Mouse (Mus musculus): ENCODE measurements around the gene Mymx. TPM values are rescaled to one million over a fixed set of nuclear protein-coding genes. Genes with fewer than 3 reads are reported as not detected.

The Mymx gene
- polyA plus RNA-seq, 1 experiment from 2014 or later: 22.9 TPM

- Histone ChIP-seq H3K27me3 (no peaks in the 10 kb centered on the region), H3K27ac (peak overlapping the region; percentile 89), H3K36me3 (peaks cover 41% of the 10 kb centered on the region), H3K9me3 (no peaks in the 10 kb centered on the region), H3K4me1 (peaks cover 42% of the 10 kb centered on the region), H3K9ac (no peak overlapping the region), H3K4me2 (0 out of 2 replicates have a peak overlapping the region, but pooled peaks have one; percentile 14), H3K4me3 (no peak overlapping the region; the same call in 1 of the 2 replicates)
- 34% methylated on average over 14 of the region's 14 CpGs for WGBS
- peak; percentile 53; the same call in 1 of the 2 replicates for ATAC-seq (ENCODE audit: insufficient number of reproducible peaks, low FRiP score, low TSS enrichment, low read depth)
Observed at GRCm38 (mm10) chr17:45584939-45585678, 16.8 kb downstream of the Mymx start.

- Histone ChIP-seq H3K36me3 (peaks cover 33% of the 10 kb centered on the region), H3K4me3 (no peak overlapping the region; the same call in 1 of the 2 replicates), H3K4me2 (peak overlapping the region; percentile 14; the same call in 1 of the 2 replicates), H3K27me3 (no peaks in the 10 kb centered on the region), H3K9ac (no peak overlapping the region), H3K9me3 (no peaks in the 10 kb centered on the region), H3K4me1 (peaks cover 45% of the 10 kb centered on the region), H3K27ac (peak overlapping the region; percentile 89)
- peak; percentile 78 for ATAC-seq (ENCODE audit: insufficient number of reproducible peaks, low FRiP score, low TSS enrichment, low read depth)
- 35% methylated on average over 12 of the region's 12 CpGs for WGBS
Observed at GRCm38 (mm10) chr17:45584096-45584896, 17.6 kb downstream of the Mymx start.

- Histone ChIP-seq H3K4me3 (no peak overlapping the region), H3K4me2 (no peak overlapping the region), H3K27me3 (no peaks in the 10 kb centered on the region), H3K9ac (no peak overlapping the region), H3K4me1 (peaks cover 48% of the 10 kb centered on the region), H3K36me3 (peaks cover 21% of the 10 kb centered on the region), H3K9me3 (no peaks in the 10 kb centered on the region), H3K27ac (0 out of 2 replicates have a peak overlapping the region, but pooled peaks have one; percentile 89)
- no peak for ATAC-seq (ENCODE audit: insufficient number of reproducible peaks, low FRiP score, low TSS enrichment, low read depth)
- WGBS: 64% methylated on average over 6 of the region's 6 CpGs
Observed at GRCm38 (mm10) chr17:45582715-45583355, 19.1 kb downstream of the Mymx start.

- Histone ChIP-seq H3K4me1 (peaks cover 48% of the 10 kb centered on the region), H3K36me3 (peaks cover 17% of the 10 kb centered on the region), H3K27ac (no peak overlapping the region), H3K4me3 (no peak overlapping the region), H3K4me2 (no peak overlapping the region), H3K27me3 (no peaks in the 10 kb centered on the region), H3K9me3 (no peaks in the 10 kb centered on the region), H3K9ac (no peak overlapping the region)
- WGBS: 87% methylated on average over 6 of the region's 6 CpGs
- no peak for ATAC-seq (ENCODE audit: insufficient number of reproducible peaks, low FRiP score, low TSS enrichment, low read depth)
Observed at GRCm38 (mm10) chr17:45582188-45582587, 19.7 kb downstream of the Mymx start.

GRCm38 (mm10) chr17:45581567-45581983 lies 20.3 kb downstream of the Mymx start:
- Histone ChIP-seq H3K9ac (no peak overlapping the region), H3K9me3 (no peaks in the 10 kb centered on the region), H3K36me3 (peaks cover 10% of the 10 kb centered on the region), H3K4me3 (no peak overlapping the region), H3K27me3 (no peaks in the 10 kb centered on the region), H3K27ac (peak overlapping the region; percentile 69), H3K4me1 (peaks cover 48% of the 10 kb centered on the region), H3K4me2 (no peak overlapping the region)
- 6% methylated on average over 2 of the region's 2 CpGs for WGBS
- ATAC-seq (ENCODE audit: insufficient number of reproducible peaks, low FRiP score, low TSS enrichment, low read depth): no peak

- H3K36me3 ChIP-seq: peaks cover 5% of the 10 kb centered on the region; the same call in 1 of the 2 replicates
- no peak for ATAC-seq (ENCODE audit: insufficient number of reproducible peaks, low FRiP score, low TSS enrichment, low read depth)
- H3K27ac ChIP-seq: peak overlapping the region; percentile 69; the same call in 1 of the 2 replicates
- no peaks in the 10 kb centered on the region for H3K9me3 ChIP-seq
- H3K4me1 ChIP-seq: peaks cover 44% of the 10 kb centered on the region
- WGBS: 40% methylated on average over 12 of the region's 12 CpGs
- no peak overlapping the region for H3K4me3 ChIP-seq
- no peak overlapping the region for H3K4me2 ChIP-seq
- H3K27me3 ChIP-seq: no peaks in the 10 kb centered on the region
- H3K9ac ChIP-seq: no peak overlapping the region
Observed at GRCm38 (mm10) chr17:45580958-45581477, 20.9 kb downstream of the Mymx start.

GRCm38 (mm10) chr17:45579554-45579953 lies 22.3 kb downstream of the Mymx start:
- no peak overlapping the region for H3K27ac ChIP-seq
- H3K9me3 ChIP-seq: no peaks in the 10 kb centered on the region
- 67% methylated on average over 4 of the region's 4 CpGs for WGBS
- H3K4me1 ChIP-seq: peaks cover 38% of the 10 kb centered on the region
- no peak overlapping the region for H3K4me2 ChIP-seq
- no peaks in the 10 kb centered on the region for H3K36me3 ChIP-seq
- H3K27me3 ChIP-seq: no peaks in the 10 kb centered on the region
- no peak overlapping the region for H3K9ac ChIP-seq
- ATAC-seq (ENCODE audit: insufficient number of reproducible peaks, low FRiP score, low TSS enrichment, low read depth): no peak
- no peak overlapping the region for H3K4me3 ChIP-seq

GRCm38 (mm10) chr17:45578843-45579242 lies 23.1 kb downstream of the Mymx start:
- Histone ChIP-seq H3K27ac (no peak overlapping the region), H3K27me3 (no peaks in the 10 kb centered on the region), H3K4me3 (no peak overlapping the region), H3K9me3 (no peaks in the 10 kb centered on the region), H3K36me3 (no peaks in the 10 kb centered on the region), H3K4me2 (no peak overlapping the region), H3K9ac (no peak overlapping the region), H3K4me1 (peaks cover 35% of the 10 kb centered on the region)
- 77% methylated on average over 7 of the region's 7 CpGs for WGBS
- no peak for ATAC-seq (ENCODE audit: insufficient number of reproducible peaks, low FRiP score, low TSS enrichment, low read depth)

- Histone ChIP-seq H3K4me3 (no peak overlapping the region), H3K27me3 (no peaks in the 10 kb centered on the region), H3K4me2 (no peak overlapping the region), H3K36me3 (no peaks in the 10 kb centered on the region), H3K27ac (peak overlapping the region; percentile 63), H3K9me3 (no peaks in the 10 kb centered on the region), H3K4me1 (peaks cover 30% of the 10 kb centered on the region), H3K9ac (no peak overlapping the region)
- 50% methylated on average over 5 of the region's 5 CpGs for WGBS
- ATAC-seq (ENCODE audit: insufficient number of reproducible peaks, low FRiP score, low TSS enrichment, low read depth): no peak
Observed at GRCm38 (mm10) chr17:45578242-45578641, 23.7 kb downstream of the Mymx start.

- Histone ChIP-seq H3K27me3 (no peaks in the 10 kb centered on the region), H3K9me3 (no peaks in the 10 kb centered on the region), H3K36me3 (peaks cover 14% of the 10 kb centered on the region), H3K4me3 (no peak overlapping the region), H3K9ac (no peak overlapping the region), H3K4me1 (peaks cover 34% of the 10 kb centered on the region), H3K4me2 (no peak overlapping the region), H3K27ac (peak overlapping the region; percentile 99; the same call in 1 of the 2 replicates)
- 88% methylated on average over 8 of the region's 8 CpGs for WGBS
- ATAC-seq (ENCODE audit: insufficient number of reproducible peaks, low FRiP score, low TSS enrichment, low read depth): no peak
Observed at GRCm38 (mm10) chr17:45575123-45575897, 26.6 kb downstream of the Mymx start.
